Mouse (Mus musculus) heart, postnatal 0 days (tissue): ENCODE measurements around the gene Mcoln3. TPM values are rescaled to one million over a fixed set of nuclear protein-coding genes. Genes with fewer than 3 reads are reported as not detected.
A peak's percentile ranks its signal among the peaks of the same experiment; 100 is the strongest.

Experiments used
- ATAC-seq: fragments of 200-750 bp; cut with Nextera tagmentation; 2 replicates; pipeline ENCODE4 v1.8.0; 2017; ENCODE audit warnings: low read depth, moderate number of reproducible peaks, moderate library complexity; ENCODE audit not compliant: insufficient read depth
- DNase-seq: peaks from one replicate; pipeline ENCODE4 v3.0.0-alpha.2; 2016; ENCODE audit warnings: low spot score
- H3K27ac ChIP-seq: fragments of 300-500 bp; sonication (generic); 2 replicates; pipeline ENCODE4 v1.5.1; 2014; ENCODE audit warnings: low read depth, mild to moderate bottlenecking
- H3K27me3 ChIP-seq: fragments of 300-500 bp; sonication (generic); 2 replicates; pipeline ENCODE4 v1.6.1; 2014; ENCODE audit warnings: low read length, mixed read lengths; ENCODE audit not compliant: control insufficient read depth, insufficient read depth
- H3K36me3 ChIP-seq: fragments of 300-500 bp; sonication (generic); replicated peaks from 2 replicates; pipeline ENCODE4 v1.6.1; 2014; ENCODE audit warnings: low read length, mixed read lengths; ENCODE audit not compliant: control insufficient read depth, insufficient read depth
- H3K4me1 ChIP-seq: fragments of 300-500 bp; sonication (generic); 2 replicates; pipeline ENCODE4 v1.6.1; 2014; ENCODE audit warnings: antibody characterized with exemption; ENCODE audit not compliant: control insufficient read depth, insufficient read depth
- H3K4me2 ChIP-seq: fragments of 300-500 bp; sonication (generic); 2 replicates; pipeline ENCODE4 v1.6.1; 2014; ENCODE audit warnings: low read depth, mild to moderate bottlenecking, low read length, moderate library complexity
- H3K4me3 ChIP-seq: fragments of 300-500 bp; sonication (generic); 2 replicates; pipeline ENCODE4 v1.5.1; 2014; ENCODE audit warnings: low read depth, low read length
- H3K9ac ChIP-seq: fragments of 300-500 bp; sonication (generic); replicated peaks from 2 replicates; pipeline ENCODE4 v1.6.1; 2014; ENCODE audit warnings: low read depth, low read length, mixed read lengths
- H3K9me3 ChIP-seq: fragments of 300-500 bp; sonication (generic); replicated peaks from 2 replicates; pipeline ENCODE4 v1.6.1; 2016; ENCODE audit warnings: low read length; ENCODE audit not compliant: control insufficient read depth
- CTCF ChIP-seq: IDR thresholded peaks from 2 replicates; pipeline ENCODE4 v1.5.1; 2016; ENCODE audit warnings: antibody characterized with exemption, control low read depth, low read depth
- EP300 ChIP-seq: IDR thresholded peaks from 2 replicates; pipeline ENCODE4 v1.6.1; 2016; ENCODE audit warnings: antibody characterized with exemption, low read depth
- WGBS: fragments of 180-500 bp; shearing (Covaris S2); extraction: QIAGEN DNeasy Blood & Tissue Kit; methylation state at CpG from one replicate; pipeline ENCODE4 v1.1.7; 2014; 5-methylcytosine and 5-hydroxymethylcytosine counted together
- polyA plus RNA-seq: library from polyadenylated mRNA; unstranded; fragments of >200 nt; fragmentation: Nextera tagmentation; extraction: Ambion mirVana; gene quantifications from 2 replicates; pipeline ENCODE4 v1.2.1, GENCODE M21; 2015
- total RNA-seq: library from RNA; depleted of rRNA; stranded (reverse); fragments of >200 nt; gene quantifications from 2 replicates; pipeline ENCODE4 v1.2.3, GENCODE M21; 2014; ENCODE audit warnings: low replicate concordance

The Mcoln3 gene
- total and polyA plus RNA-seq, 2 experiments from 2014 or later = 0.20 TPM; not detected in 1

GRCm38 (mm10) chr3:146095066-146095465, 22.2 kb upstream of the Mcoln3 start:
- H3K36me3 ChIP-seq = no peaks in the 10 kb centered on the region
- peaks cover 7% of the 10 kb centered on the region; the same call in 1 of the 2 replicates for H3K4me1 ChIP-seq
- no peak overlapping the region for H3K27ac ChIP-seq
- 88% methylated on average over 10 of the region's 10 CpGs for WGBS
- TF ChIP-seq EP300 (no peak), CTCF (no peak)
- no peak overlapping the region for H3K9ac ChIP-seq
- H3K4me2 ChIP-seq = no peak overlapping the region
- no peak for DNase-seq
- H3K9me3 ChIP-seq = no peaks in the 10 kb centered on the region
- no peak overlapping the region for H3K4me3 ChIP-seq
- no peaks in the 10 kb centered on the region for H3K27me3 ChIP-seq
- ATAC-seq = no peak

- no peaks in the 10 kb centered on the region for H3K36me3 ChIP-seq
- no peak overlapping the region for H3K4me3 ChIP-seq
- ATAC-seq (no peak), DNase-seq (no peak)
- no peaks in the 10 kb centered on the region for H3K9me3 ChIP-seq
- TF ChIP-seq CTCF (no peak), EP300 (no peak)
- no peak overlapping the region for H3K4me2 ChIP-seq
- no peak overlapping the region for H3K27ac ChIP-seq
- H3K9ac ChIP-seq = no peak overlapping the region
- H3K4me1 ChIP-seq = peaks cover 7% of the 10 kb centered on the region; the same call in 1 of the 2 replicates
- WGBS = 39% methylated on average over 7 of the region's 7 CpGs
- H3K27me3 ChIP-seq = no peaks in the 10 kb centered on the region
These were observed 20.3 kb upstream of the Mcoln3 start for GRCm38 (mm10) chr3:146096986-146097385.

GRCm38 (mm10) chr3:146097861-146098260, 19.4 kb upstream of the Mcoln3 start:
- no peak overlapping the region for H3K4me3 ChIP-seq
- DNase-seq (no peak), ATAC-seq (no peak)
- TF ChIP-seq EP300 = no peak
- TF ChIP-seq CTCF = no peak
- no peaks in the 10 kb centered on the region for H3K36me3 ChIP-seq
- no peaks in the 10 kb centered on the region for H3K27me3 ChIP-seq
- H3K9ac ChIP-seq = no peak overlapping the region
- peaks cover 7% of the 10 kb centered on the region; the same call in 1 of the 2 replicates for H3K4me1 ChIP-seq
- H3K27ac ChIP-seq = no peak overlapping the region
- H3K4me2 ChIP-seq = no peak overlapping the region
- no peaks in the 10 kb centered on the region for H3K9me3 ChIP-seq
- 82% methylated on average over 4 of the region's 4 CpGs for WGBS

- H3K9ac ChIP-seq = no peak overlapping the region
- H3K4me3 ChIP-seq = no peak overlapping the region
- H3K9me3 ChIP-seq = peaks cover 7% of the 10 kb centered on the region; the same call in 1 of the 2 replicates
- no peak for TF ChIP-seq CTCF
- TF ChIP-seq EP300 = no peak
- H3K27ac ChIP-seq = peak overlapping the region; percentile 36; the same call in 1 of the 2 replicates
- DNase-seq (peak; percentile 64), ATAC-seq (peak; percentile 87)
- H3K36me3 ChIP-seq = no peaks in the 10 kb centered on the region
- H3K27me3 ChIP-seq = no peaks in the 10 kb centered on the region
- H3K4me2 ChIP-seq = no peak overlapping the region
- peaks cover 7% of the 10 kb centered on the region; the same call in 1 of the 2 replicates for H3K4me1 ChIP-seq
These were observed 17.3 kb upstream of the Mcoln3 start for GRCm38 (mm10) chr3:146099925-146100324.

- DNase-seq = no peak
- 62% methylated on average over 6 of the region's 6 CpGs for whole genome bisulfite sequencing
These were observed 15.2 kb upstream of the Mcoln3 start for GRCm38 (mm10) chr3:146102049-146102448.

More at GRCm38 (mm10) chr3:146102049-146102448, 15.2 kb upstream of the Mcoln3 start:
- TF ChIP-seq EP300 = no peak
- no peak for TF ChIP-seq CTCF
- no peak for ATAC-seq
- Histone ChIP-seq H3K27me3 (no peaks in the 10 kb centered on the region), H3K9me3 (peaks cover 7% of the 10 kb centered on the region; the same call in 1 of the 2 replicates), H3K4me3 (no peak overlapping the region), H3K4me2 (no peak overlapping the region), H3K27ac (no peak overlapping the region), H3K9ac (no peak overlapping the region), H3K36me3 (no peaks in the 10 kb centered on the region), H3K4me1 (peaks cover 7% of the 10 kb centered on the region; the same call in 1 of the 2 replicates)
